Mouse (Mus musculus): ENCODE results near the gene Dpp7.

The Dpp7 gene

GRCm38 (mm10) chr2:25310969-25311368 lies 45.2 kb downstream of the Dpp7 start:
- DNase-seq (ENCODE audit: low spot score): no peak

GRCm38 (mm10) chr2:25310180-25310579 lies 46.0 kb downstream of the Dpp7 start:
- no peak for DNase-seq (ENCODE audit: low spot score)

- DNase-seq (ENCODE audit: low spot score): no peak
These were observed 50.4 kb downstream of the Dpp7 start for GRCm38 (mm10) chr2:25305587-25306359.

GRCm38 (mm10) chr2:25304657-25305541 lies 51.3 kb downstream of the Dpp7 start:
- DNase-seq (ENCODE audit: low spot score): no peak

GRCm38 (mm10) chr2:25303931-25304656 lies 52.1 kb downstream of the Dpp7 start:
- DNase-seq (ENCODE audit: low spot score): no peak

GRCm38 (mm10) chr2:25303452-25303851 lies 52.7 kb downstream of the Dpp7 start:
- no peak for DNase-seq (ENCODE audit: low spot score)
